Mouse (Mus musculus) hindbrain, postnatal 0 days (tissue): ENCODE data around the gene 2210408I21Rik. TPM values are rescaled to one million over a fixed set of nuclear protein-coding genes. Genes with fewer than 3 reads are reported as not detected.

Experiments used
- ATAC-seq: fragments of 200-750 bp; cut with Nextera tagmentation; 2 replicates; pipeline ENCODE4 v1.8.0; 2017; ENCODE audit warnings: mild to moderate bottlenecking, moderate TSS enrichment, moderate library complexity
- DNase-seq: peaks from one replicate; pipeline ENCODE4 v3.0.0-alpha.2; 2015; ENCODE audit warnings: low spot score
- H3K27ac ChIP-seq: fragments of 300-500 bp; sonication (generic); 2 replicates; pipeline ENCODE4 v1.5.1; 2014; ENCODE audit warnings: mild to moderate bottlenecking
- H3K27me3 ChIP-seq: fragments of 300-500 bp; sonication (generic); 2 replicates; pipeline ENCODE4 v1.6.1; 2014; ENCODE audit warnings: low read length, mixed read lengths; ENCODE audit not compliant: insufficient read depth
- H3K36me3 ChIP-seq: fragments of 300-500 bp; sonication (generic); 2 replicates; pipeline ENCODE4 v1.6.1; 2014; ENCODE audit warnings: low read length, mixed read lengths; ENCODE audit not compliant: insufficient read depth
- H3K4me1 ChIP-seq: fragments of 300-500 bp; sonication (generic); 2 replicates; pipeline ENCODE4 v1.6.1; 2014; ENCODE audit warnings: antibody characterized with exemption, low read length, mixed read lengths; ENCODE audit not compliant: insufficient read depth
- H3K4me2 ChIP-seq: fragments of 300-500 bp; sonication (generic); 2 replicates; pipeline ENCODE4 v1.6.1; 2014; ENCODE audit warnings: low read depth, mild to moderate bottlenecking, low read length, moderate library complexity, mixed read lengths
- H3K4me3 ChIP-seq: fragments of 300-500 bp; sonication (generic); 2 replicates; pipeline ENCODE4 v1.5.1; 2014; ENCODE audit warnings: low read length
- H3K9ac ChIP-seq: fragments of 300-500 bp; sonication (generic); replicated peaks from 2 replicates; pipeline ENCODE4 v1.6.1; 2014; ENCODE audit warnings: mild to moderate bottlenecking, low read length, moderate library complexity, mixed read lengths
- H3K9me3 ChIP-seq: fragments of 300-500 bp; sonication (generic); 2 replicates; pipeline ENCODE4 v1.6.1; 2016; ENCODE audit warnings: low read length, mixed read lengths
- CTCF ChIP-seq: IDR thresholded peaks from 2 replicates; pipeline ENCODE4 v1.5.1; 2016; ENCODE audit warnings: antibody characterized with exemption, control low read depth, low read depth
- WGBS: fragments of 180-500 bp; shearing (Covaris S2); extraction: QIAGEN DNeasy Blood & Tissue Kit; methylation state at CpG from one replicate; pipeline ENCODE4 v1.1.7; 2014; 5-methylcytosine and 5-hydroxymethylcytosine counted together
- polyA plus RNA-seq: library from polyadenylated mRNA; unstranded; fragments of >200 nt; fragmentation: Nextera tagmentation; extraction: Ambion mirVana; gene quantifications from 2 replicates; pipeline ENCODE4 v1.2.1, GENCODE M21; 2015
- total RNA-seq: library from RNA; depleted of rRNA; stranded (reverse); fragments of >200 nt; gene quantifications from 2 replicates; pipeline ENCODE4 v1.2.3, GENCODE M21; 2014

Gene 2210408I21Rik
- total and polyA plus RNA-seq, 2 experiments from 2014 or later = 8.9 to 13.6 TPM

- H3K9ac ChIP-seq = no peak overlapping the region
- no peak overlapping the region for H3K27ac ChIP-seq
- H3K4me3 ChIP-seq = no peak overlapping the region
- WGBS = 62% methylated on average over 7 of the region's 7 CpGs
- H3K4me1 ChIP-seq = no peaks in the 10 kb centered on the region
- DNase-seq = no peak
- ATAC-seq = 0 out of 2 replicates have a peak, but pooled peaks have one; percentile 36
- no peak overlapping the region for H3K4me2 ChIP-seq
- H3K9me3 ChIP-seq = no peaks in the 10 kb centered on the region
- no peaks in the 10 kb centered on the region for H3K36me3 ChIP-seq
- TF ChIP-seq CTCF = no peak
- no peaks in the 10 kb centered on the region for H3K27me3 ChIP-seq
These were observed 262.3 kb downstream of the 2210408I21Rik start for GRCm38 (mm10) chr13:77397646-77398045.

DNA sequence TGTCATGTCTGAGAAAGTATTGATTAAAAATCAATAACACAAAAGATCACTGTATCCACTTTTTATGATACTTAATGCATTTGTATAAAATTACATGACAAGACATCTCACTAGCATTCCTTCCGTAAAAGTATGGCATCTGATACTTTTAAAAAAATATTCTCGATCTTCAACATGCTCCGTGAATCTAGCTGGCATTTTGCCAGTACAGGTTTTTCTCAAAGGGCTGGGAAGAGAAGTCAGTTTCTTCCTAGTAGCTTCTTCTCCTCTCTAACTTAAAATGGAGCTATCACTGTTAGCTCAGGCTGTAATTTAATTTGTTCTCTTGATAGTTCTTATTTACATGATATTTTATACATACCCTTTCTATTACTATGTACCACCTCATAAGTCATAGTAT is 263.1 kb downstream of the 2210408I21Rik start:
- Histone ChIP-seq H3K27me3 (no peaks in the 10 kb centered on the region), H3K4me3 (no peak overlapping the region), H3K36me3 (no peaks in the 10 kb centered on the region), H3K9me3 (no peaks in the 10 kb centered on the region), H3K4me1 (no peaks in the 10 kb centered on the region), H3K4me2 (peak overlapping the region; percentile 34; the same call in 1 of the 2 replicates), H3K27ac (no peak overlapping the region), H3K9ac (no peak overlapping the region)
- DNase-seq (peak; percentile 41), ATAC-seq (no peak)
- whole genome bisulfite sequencing = 56% methylated on average over 3 of the region's 3 CpGs
- no peak for TF ChIP-seq CTCF

DNA sequence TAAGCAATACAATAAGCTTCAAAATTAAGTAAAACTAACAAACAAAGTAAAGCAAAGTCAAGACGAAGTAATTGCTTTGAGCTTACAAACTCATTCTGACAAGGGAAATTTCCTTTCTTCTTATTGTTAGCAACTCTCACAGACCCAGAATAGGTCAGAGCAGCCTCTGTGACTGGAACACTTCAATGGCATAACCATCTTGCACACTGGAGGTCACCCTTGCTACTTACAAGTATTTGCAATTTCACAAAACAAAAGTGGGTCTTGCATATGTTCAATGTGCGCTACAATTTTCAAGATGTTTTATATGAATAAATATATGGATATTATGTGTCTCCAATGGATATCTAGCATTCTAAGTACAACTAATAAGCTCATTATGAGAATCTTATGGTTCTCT is 265.4 kb downstream of the 2210408I21Rik start:
- ATAC-seq = 0 out of 2 replicates have a peak, but pooled peaks have one; percentile 35
- DNase-seq = peak; percentile 48
- 48% methylated on average over 2 of the region's 2 CpGs for WGBS
- no peak overlapping the region for H3K9ac ChIP-seq
- TF ChIP-seq CTCF = peak; percentile 36; the same call in 1 of the 2 replicates
- H3K27me3 ChIP-seq = no peaks in the 10 kb centered on the region
- no peak overlapping the region for H3K4me2 ChIP-seq
- H3K4me3 ChIP-seq = no peak overlapping the region
- H3K9me3 ChIP-seq = no peaks in the 10 kb centered on the region
- H3K36me3 ChIP-seq = no peaks in the 10 kb centered on the region
- no peaks in the 10 kb centered on the region for H3K4me1 ChIP-seq
- no peak overlapping the region for H3K27ac ChIP-seq

- WGBS = 73% methylated on average over 3 of the region's 3 CpGs
- peak; percentile 44 for TF ChIP-seq CTCF
- Histone ChIP-seq H3K27ac (no peak overlapping the region), H3K4me3 (no peak overlapping the region), H3K9ac (no peak overlapping the region), H3K4me1 (no peaks in the 10 kb centered on the region), H3K36me3 (no peaks in the 10 kb centered on the region), H3K4me2 (no peak overlapping the region), H3K27me3 (no peaks in the 10 kb centered on the region), H3K9me3 (no peaks in the 10 kb centered on the region)
- ATAC-seq = no peak
- no peak for DNase-seq
These were observed 273.2 kb downstream of the 2210408I21Rik start for GRCm38 (mm10) chr13:77408530-77408929.

GRCm38 (mm10) chr13:77409804-77410203 is 274.5 kb downstream of the 2210408I21Rik start:
- H3K9me3 ChIP-seq = no peaks in the 10 kb centered on the region
- H3K9ac ChIP-seq = no peak overlapping the region
- no peak for TF ChIP-seq CTCF
- H3K4me2 ChIP-seq = no peak overlapping the region
- no peaks in the 10 kb centered on the region for H3K36me3 ChIP-seq
- no peak overlapping the region for H3K4me3 ChIP-seq
- no peak for ATAC-seq
- no peak for DNase-seq
- H3K27me3 ChIP-seq = no peaks in the 10 kb centered on the region
- H3K27ac ChIP-seq = no peak overlapping the region
- 63% methylated on average over 2 of the region's 2 CpGs for WGBS
- no peaks in the 10 kb centered on the region for H3K4me1 ChIP-seq

GRCm38 (mm10) chr13:77412829-77413228 is 277.5 kb downstream of the 2210408I21Rik start:
- no peak for TF ChIP-seq CTCF
- H3K4me1 ChIP-seq = no peaks in the 10 kb centered on the region
- WGBS = 42% methylated on average over 2 of the region's 2 CpGs
- no peak overlapping the region for H3K9ac ChIP-seq
- DNase-seq (no peak), ATAC-seq (no peak)
- H3K27me3 ChIP-seq = no peaks in the 10 kb centered on the region
- no peak overlapping the region for H3K4me2 ChIP-seq
- no peak overlapping the region for H3K27ac ChIP-seq
- H3K9me3 ChIP-seq = no peaks in the 10 kb centered on the region
- no peaks in the 10 kb centered on the region for H3K36me3 ChIP-seq
- no peak overlapping the region for H3K4me3 ChIP-seq

GRCm38 (mm10) chr13:77450007-77450567 is 314.7 kb downstream of the 2210408I21Rik start:
- peak; percentile 10 for DNase-seq
- Histone ChIP-seq H3K27ac (no peak overlapping the region), H3K9ac (no peak overlapping the region), H3K4me2 (no peak overlapping the region), H3K9me3 (no peaks in the 10 kb centered on the region), H3K27me3 (no peaks in the 10 kb centered on the region), H3K4me3 (no peak overlapping the region), H3K36me3 (no peaks in the 10 kb centered on the region), H3K4me1 (no peaks in the 10 kb centered on the region)
- peak; percentile 59; the same call in 1 of the 2 replicates for ATAC-seq
- TF ChIP-seq CTCF = no peak
- 61% methylated on average over 5 of the region's 5 CpGs for WGBS
